Mouse (Mus musculus): ENCODE measurements around the gene Cdkn1b. TPM values are rescaled to one million over a fixed set of nuclear protein-coding genes. Genes with fewer than 3 reads are reported as not detected.

Cdkn1b gene
- polyA plus RNA-seq, 1 experiment: 45.6 TPM

DNA sequence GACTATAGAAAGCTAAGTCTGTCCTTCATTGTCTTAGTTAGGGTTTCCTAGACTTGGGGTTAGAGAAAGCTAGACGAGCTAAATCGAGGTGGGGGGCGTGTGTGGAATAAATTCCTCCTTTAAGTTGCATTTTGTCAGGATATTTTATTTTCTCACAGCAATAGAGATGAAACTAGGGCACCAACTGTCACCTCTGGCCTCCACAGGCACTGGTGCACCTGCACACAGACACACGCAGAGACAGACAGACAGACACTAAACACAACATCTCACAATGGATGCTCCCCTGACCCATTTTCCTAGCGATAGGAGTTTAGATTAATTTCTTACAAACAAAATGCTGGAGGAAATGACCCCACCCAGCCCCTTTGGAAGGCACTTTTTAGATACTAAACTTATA lies 46.5 kb downstream of the Cdkn1b start:
- TF ChIP-seq POLR2A (IDR thresholded peaks at IDR 0.05; ENCODE audit: borderline replicate concordance, insufficient read depth, low read length): no peak
- no peak for TF ChIP-seq CTCF (IDR thresholded peaks at IDR 0.05; ENCODE audit: borderline replicate concordance, insufficient read depth, low read depth, low read length)
- H3K4me1 ChIP-seq (ENCODE audit: control insufficient read depth, insufficient read depth, low read length): no peaks in the 10 kb centered on the region
- no peak overlapping the region for H3K4me3 ChIP-seq (replicated peaks; ENCODE audit: insufficient read depth, low read depth, low read length)
- no peak overlapping the region for H3K27ac ChIP-seq (ENCODE audit: insufficient read depth, low read length)
- no peak for DNase-seq
- H3K27me3 ChIP-seq (ENCODE audit: control insufficient read depth, insufficient read depth, low read length): no peaks in the 10 kb centered on the region
- 81% methylated on average over 5 of the region's 5 CpGs for WGBS

DNA sequence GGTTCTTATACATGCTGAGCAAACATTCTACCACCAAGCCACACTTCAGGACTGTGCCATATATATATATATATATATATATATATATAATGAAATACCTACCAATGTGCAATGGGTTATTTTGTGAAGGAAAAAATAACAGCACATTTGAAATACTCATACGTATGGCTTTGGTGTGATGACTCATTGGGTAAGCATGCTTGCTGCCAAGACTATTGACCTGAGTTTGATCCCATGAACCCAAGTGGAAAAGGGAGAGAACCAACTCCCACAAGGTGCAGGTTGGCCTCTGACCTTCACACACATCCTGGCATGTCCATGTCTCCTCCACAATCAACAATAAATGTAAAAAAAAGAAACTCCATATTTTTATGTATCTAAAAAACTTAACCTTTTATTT lies 48.1 kb downstream of the Cdkn1b start:
- WGBS: 67% methylated on average over 1 of the region's 1 CpGs
- TF ChIP-seq CTCF (IDR thresholded peaks at IDR 0.05; ENCODE audit: borderline replicate concordance, insufficient read depth, low read depth, low read length): no peak
- no peak for TF ChIP-seq POLR2A (IDR thresholded peaks at IDR 0.05; ENCODE audit: borderline replicate concordance, insufficient read depth, low read length)

GRCm38 (mm10) chr6:134969498-134969897 lies 49.3 kb downstream of the Cdkn1b start:
- 95% methylated on average over 2 of the region's 2 CpGs for WGBS

More for the DNA sequence above, 48.1 kb downstream of the Cdkn1b start:
- Histone ChIP-seq H3K27ac (ENCODE audit: insufficient read depth, low read length) (no peak overlapping the region), H3K4me3 (replicated peaks; ENCODE audit: insufficient read depth, low read depth, low read length) (no peak overlapping the region), H3K27me3 (ENCODE audit: control insufficient read depth, insufficient read depth, low read length) (no peaks in the 10 kb centered on the region), H3K4me1 (ENCODE audit: control insufficient read depth, insufficient read depth, low read length) (no peaks in the 10 kb centered on the region)
- DNase-seq: no peak

DNA sequence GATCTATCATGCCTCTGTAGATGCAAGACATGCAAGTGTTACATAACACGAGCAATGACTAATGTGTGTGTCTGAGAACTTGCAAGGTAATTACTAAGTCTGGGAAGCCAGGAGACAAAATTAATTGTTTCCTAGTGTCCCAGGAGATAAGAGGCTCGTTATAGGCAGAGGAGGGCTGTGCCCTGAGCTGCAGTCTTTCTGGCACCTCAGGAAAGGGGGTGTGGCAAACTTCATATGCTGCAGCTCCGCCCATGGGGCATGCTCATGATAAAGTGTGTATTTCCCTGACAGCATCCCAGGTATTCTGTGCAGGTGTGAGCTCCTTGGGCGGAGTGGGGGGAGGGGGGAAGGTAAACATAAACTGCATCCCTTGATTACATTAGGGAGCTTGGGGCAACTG lies 51.9 kb downstream of the Cdkn1b start:
- no peak for DNase-seq
- Histone ChIP-seq H3K4me3 (replicated peaks; ENCODE audit: insufficient read depth, low read depth, low read length) (no peak overlapping the region), H3K27me3 (ENCODE audit: control insufficient read depth, insufficient read depth, low read length) (no peaks in the 10 kb centered on the region), H3K27ac (ENCODE audit: insufficient read depth, low read length) (no peak overlapping the region), H3K4me1 (ENCODE audit: control insufficient read depth, insufficient read depth, low read length) (no peaks in the 10 kb centered on the region)
- TF ChIP-seq CTCF (IDR thresholded peaks at IDR 0.05; ENCODE audit: borderline replicate concordance, insufficient read depth, low read depth, low read length) (no peak), POLR2A (IDR thresholded peaks at IDR 0.05; ENCODE audit: borderline replicate concordance, insufficient read depth, low read length) (no peak)
- WGBS: 66% methylated on average over 4 of the region's 4 CpGs

More at GRCm38 (mm10) chr6:134969498-134969897, 49.3 kb downstream of the Cdkn1b start:
- no peaks in the 10 kb centered on the region for H3K27me3 ChIP-seq (ENCODE audit: control insufficient read depth, insufficient read depth, low read length)
- H3K4me1 ChIP-seq (ENCODE audit: control insufficient read depth, insufficient read depth, low read length): no peaks in the 10 kb centered on the region
- TF ChIP-seq CTCF (IDR thresholded peaks at IDR 0.05; ENCODE audit: borderline replicate concordance, insufficient read depth, low read depth, low read length) (no peak), POLR2A (IDR thresholded peaks at IDR 0.05; ENCODE audit: borderline replicate concordance, insufficient read depth, low read length) (no peak)
- no peak for DNase-seq
- no peak overlapping the region for H3K27ac ChIP-seq (ENCODE audit: insufficient read depth, low read length)
- H3K4me3 ChIP-seq (replicated peaks; ENCODE audit: insufficient read depth, low read depth, low read length): no peak overlapping the region

Other genes starting within 250 kb of the Cdkn1b start
- gene Dusp16, start 127.8 kb upstream of the Cdkn1b start, polyA plus RNA-seq (2012; rRNA removed): 18.8 and 19.8 TPM in 2 replicates
- 42.3 and 47.6 TPM in 2 replicates for gene Crebl2, start 90.2 kb upstream of the Cdkn1b start, polyA plus RNA-seq (2012; rRNA removed)
- gene Gpr19, start 21.8 kb upstream of the Cdkn1b start, polyA plus RNA-seq (2012; rRNA removed): 30.5 and 32.5 TPM in 2 replicates
- 1.5 TPM in 2 replicates for gene Apold1, start 61.3 kb downstream of the Cdkn1b start, polyA plus RNA-seq (2012; rRNA removed)
- gene Ddx47, start 91.2 kb downstream of the Cdkn1b start, polyA plus RNA-seq (2012; rRNA removed): 83.0 and 84.6 TPM in 2 replicates
- gene Gprc5a, start 145.2 kb downstream of the Cdkn1b start, polyA plus RNA-seq (2012; rRNA removed): 0.05 and 0.06 TPM in 2 replicates
- 0.16 and 0.18 TPM in 2 replicates for gene Gprc5d, start 197.9 kb downstream of the Cdkn1b start, polyA plus RNA-seq (2012; rRNA removed)